Mouse (Mus musculus) gastrocnemius, postnatal 36 days (tissue): ENCODE results near the gene Utp14b. TPM values are rescaled to one million over a fixed set of nuclear protein-coding genes. Genes with fewer than 3 reads are reported as not detected.

Experiments used
- DNase-seq, 2 experiments: peaks; one replicate each; pipeline ENCODE4 v3.0.0; 2022
- intact Hi-C: fragments of 180-260 bp; cut with DNase I; formaldehyde crosslinking; loops from one replicate; pipeline ENCODE4 v1.15.1; 2025
- long read RNA-seq, 2 experiments: library from polyadenylated mRNA; stranded (forward); transcript quantifications; one replicate each; pipeline ENCODE4 v2.0.0; 2021
- total RNA-seq, 2 experiments: library from RNA; stranded (reverse); gene quantifications; 2 replicates each; pipeline ENCODE4 v1.2.3; 2021

The Utp14b gene
- 1 to 10 TPM; 1.2 to 1.4 TPM for total RNA-seq
- long read RNA-seq, experiment 1, result 0 reads
- long read RNA-seq, experiment 2, result 0 reads

- DNase-seq, result peak; percentile 94 to 97
- intact Hi-C loops, result loop anchor here (5.0 kb wide), 1 partner anchor 121 kb away; no protein-coding TSS in a partner anchor
Observed at GRCm38 (mm10) chr1:78657671-78658440, at the start of gene Utp14b, which contains the start of gene Acsl3. Gene Utp14b (plus strand): TSS chr1:78658038. Gene Acsl3 (plus strand): TSS chr1:78657825.

GRCm38 (mm10) chr1:78609134-78609907, 48.5 kb upstream of the Utp14b start:
- DNase-seq, result no peak
- intact Hi-C loops, result no loop called here

- no peak for DNase-seq
- intact Hi-C loops, result no loop called here
Observed at GRCm38 (mm10) chr1:78611039-78611438, 46.8 kb upstream of the Utp14b start.

- intact Hi-C loops, result no loop called here
- no peak for DNase-seq
Observed at GRCm38 (mm10) chr1:78612959-78613358, 44.9 kb upstream of the Utp14b start.

- DNase-seq, result no peak
Observed at GRCm38 (mm10) chr1:78624352-78624751, 33.5 kb upstream of the Utp14b start.

GRCm38 (mm10) chr1:78634486-78634885, 23.4 kb upstream of the Utp14b start:
- no peak for DNase-seq
- intact Hi-C loops, result no loop called here

More at GRCm38 (mm10) chr1:78624352-78624751, 33.5 kb upstream of the Utp14b start:
- intact Hi-C loops, result no loop called here

GRCm38 (mm10) chr1:78640871-78641270, 17.0 kb upstream of the Utp14b start:
- intact Hi-C loops, result no loop called here
- no peak for DNase-seq

GRCm38 (mm10) chr1:78641791-78642190, 16.0 kb upstream of the Utp14b start:
- intact Hi-C loops, result no loop called here
- no peak for DNase-seq

- no peak for DNase-seq
- intact Hi-C loops, result no loop called here
Observed at GRCm38 (mm10) chr1:78642197-78642596, 15.6 kb upstream of the Utp14b start.

- DNase-seq, result no peak
- intact Hi-C loops, result no loop called here
Observed at GRCm38 (mm10) chr1:78647317-78647885, 10.4 kb upstream of the Utp14b start.

- intact Hi-C loops, result no loop called here
- DNase-seq, result no peak
Observed at GRCm38 (mm10) chr1:78649269-78650061, 8.4 kb upstream of the Utp14b start.

- intact Hi-C loops, result loop anchor here (5.0 kb wide), 1 partner anchor 119 kb away; no protein-coding TSS in a partner anchor
- DNase-seq, result no peak
Observed at GRCm38 (mm10) chr1:78656472-78656871, 1.4 kb upstream of the Utp14b start.

- intact Hi-C loops, result loop anchor here (5.0 kb wide), 1 partner anchor 120 kb away; no protein-coding TSS in a partner anchor
- no peak for DNase-seq
Observed at GRCm38 (mm10) chr1:78657021-78657629, 713 bp upstream of the Utp14b start.

- intact Hi-C loops, result loop anchor here (5.0 kb wide), 1 partner anchor 121 kb away; no protein-coding TSS in a partner anchor
- DNase-seq, result no peak
Observed at GRCm38 (mm10) chr1:78658441-78659269, 817 bp downstream of the Utp14b start.

- intact Hi-C loops, result loop anchor here (5.0 kb wide), 1 partner anchor 122 kb away; no protein-coding TSS in a partner anchor
Observed at GRCm38 (mm10) chr1:78659270-78659823, 1.5 kb downstream of the Utp14b start.

GRCm38 (mm10) chr1:78664326-78664725, 6.5 kb downstream of the Utp14b start:
- intact Hi-C loops, result no loop called here
- DNase-seq, result no peak

More at GRCm38 (mm10) chr1:78659270-78659823, 1.5 kb downstream of the Utp14b start:
- DNase-seq, result no peak

- intact Hi-C loops, result no loop called here
- DNase-seq, result no peak
Observed at GRCm38 (mm10) chr1:78665954-78666499, 8.2 kb downstream of the Utp14b start.

- DNase-seq, result no peak
- intact Hi-C loops, result no loop called here
Observed at GRCm38 (mm10) chr1:78666585-78666984, 8.7 kb downstream of the Utp14b start.
